Mouse (Mus musculus): ENCODE measurements at regions not wholly inside any gene's neighbourhood (a gene's known extent, or its start where the extent isn't known, plus 50 kb on each side); places are given as distances from the start of the nearest gene placed in this dataset.

- Histone ChIP-seq H3K9me3 (replicated peaks) (no peaks in the 10 kb centered on the region), H3K9ac (no peak overlapping the region), H3K27me3 (no peaks in the 10 kb centered on the region), H3K4me3 (replicated peaks) (no peak overlapping the region), H3K36me3 (no peaks in the 10 kb centered on the region), H3K4me2 (no peak overlapping the region), H3K27ac (peak overlapping the region; percentile 6), H3K4me1 (replicated peaks) (no peaks in the 10 kb centered on the region)
- 53% methylated on average over 12 of the region's 12 CpGs for WGBS (ENCODE audit: insufficient replicate concordance)
- ATAC-seq (ENCODE audit: low read depth), result no peak
- DNase-seq, result no peak
These were observed 98.7 kb upstream of the Stx16 start for GRCm38 (mm10) chr2:173977236-173978053.

- Histone ChIP-seq H3K27me3 (no peaks in the 10 kb centered on the region), H3K4me3 (replicated peaks) (no peak overlapping the region), H3K9me3 (replicated peaks) (no peaks in the 10 kb centered on the region), H3K27ac (peak overlapping the region; percentile 6; the same call in 1 of the 2 replicates), H3K4me2 (no peak overlapping the region), H3K4me1 (replicated peaks) (no peaks in the 10 kb centered on the region), H3K36me3 (no peaks in the 10 kb centered on the region), H3K9ac (no peak overlapping the region)
- 74% methylated on average over 13 of the region's 13 CpGs for WGBS (ENCODE audit: insufficient replicate concordance)
- DNase-seq (no peak), ATAC-seq (ENCODE audit: low read depth) (no peak)
These were observed 97.9 kb upstream of the Stx16 start for GRCm38 (mm10) chr2:173978138-173978765.

- no peaks in the 10 kb centered on the region for H3K27me3 ChIP-seq
- ATAC-seq (ENCODE audit: low read depth) (no peak), DNase-seq (no peak)
- H3K27ac ChIP-seq, result no peak overlapping the region
- no peak overlapping the region for H3K4me2 ChIP-seq
- no peak overlapping the region for H3K9ac ChIP-seq
- H3K4me1 ChIP-seq (replicated peaks), result no peaks in the 10 kb centered on the region
- no peaks in the 10 kb centered on the region for H3K36me3 ChIP-seq
- WGBS (ENCODE audit: insufficient replicate concordance), result 74% methylated on average over 9 of the region's 9 CpGs
- no peak overlapping the region for H3K4me3 ChIP-seq (replicated peaks)
- H3K9me3 ChIP-seq (replicated peaks), result no peaks in the 10 kb centered on the region
These were observed 95.1 kb upstream of the Stx16 start for GRCm38 (mm10) chr2:173981036-173981435.

- no peaks in the 10 kb centered on the region for H3K27me3 ChIP-seq
- ATAC-seq (ENCODE audit: low read depth) (no peak), DNase-seq (no peak)
- no peaks in the 10 kb centered on the region for H3K4me1 ChIP-seq (replicated peaks)
- no peaks in the 10 kb centered on the region for H3K9me3 ChIP-seq (replicated peaks)
- no peak overlapping the region for H3K9ac ChIP-seq
- H3K27ac ChIP-seq, result no peak overlapping the region
- H3K4me3 ChIP-seq (replicated peaks), result no peak overlapping the region
- WGBS (ENCODE audit: insufficient replicate concordance), result 69% methylated on average over 7 of the region's 7 CpGs
- no peaks in the 10 kb centered on the region for H3K36me3 ChIP-seq
- H3K4me2 ChIP-seq, result no peak overlapping the region
These were observed 88.6 kb upstream of the Stx16 start for GRCm38 (mm10) chr2:173987516-173987915.

DNA sequence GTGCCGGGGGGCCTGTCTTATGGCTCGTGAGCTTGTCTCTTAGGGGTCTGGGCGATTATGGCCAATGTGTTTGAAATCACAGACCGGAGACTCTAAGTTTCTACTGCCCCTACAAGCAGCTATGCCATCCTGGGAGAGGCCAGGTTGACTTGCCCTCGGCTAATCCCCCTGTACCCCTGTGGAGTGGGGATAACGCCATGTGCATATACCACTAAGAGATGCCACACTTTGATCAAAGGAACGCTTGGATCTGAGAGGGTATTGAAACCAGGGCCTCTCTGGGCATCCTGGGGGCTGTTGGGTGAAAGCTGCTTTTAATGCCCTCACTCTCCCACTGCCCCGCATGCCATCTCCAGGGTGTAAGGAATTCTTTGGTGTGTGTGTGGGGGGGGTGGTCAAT is 88.2 kb upstream of the Stx16 start:
- no peak overlapping the region for H3K9ac ChIP-seq
- H3K36me3 ChIP-seq, result no peaks in the 10 kb centered on the region
- no peak for DNase-seq
- H3K27ac ChIP-seq, result no peak overlapping the region
- no peak for ATAC-seq (ENCODE audit: low read depth)
- H3K4me1 ChIP-seq (replicated peaks), result no peaks in the 10 kb centered on the region
- no peaks in the 10 kb centered on the region for H3K9me3 ChIP-seq (replicated peaks)
- H3K4me2 ChIP-seq, result no peak overlapping the region
- WGBS (ENCODE audit: insufficient replicate concordance), result 60% methylated on average over 8 of the region's 8 CpGs
- H3K4me3 ChIP-seq (replicated peaks), result no peak overlapping the region
- H3K27me3 ChIP-seq, result no peaks in the 10 kb centered on the region

GRCm38 (mm10) chr2:173988641-173989336 is 87.3 kb upstream of the Stx16 start:
- H3K36me3 ChIP-seq, result no peaks in the 10 kb centered on the region
- H3K4me2 ChIP-seq, result no peak overlapping the region
- no peaks in the 10 kb centered on the region for H3K4me1 ChIP-seq (replicated peaks)
- no peak overlapping the region for H3K27ac ChIP-seq
- H3K9me3 ChIP-seq (replicated peaks), result no peaks in the 10 kb centered on the region
- ATAC-seq (ENCODE audit: low read depth) (no peak), DNase-seq (no peak)
- H3K9ac ChIP-seq, result no peak overlapping the region
- H3K27me3 ChIP-seq, result no peaks in the 10 kb centered on the region
- 59% methylated on average over 11 of the region's 11 CpGs for WGBS (ENCODE audit: insufficient replicate concordance)
- H3K4me3 ChIP-seq (replicated peaks), result no peak overlapping the region

GRCm38 (mm10) chr2:173990664-173991063 is 85.4 kb upstream of the Stx16 start:
- Histone ChIP-seq H3K4me1 (replicated peaks) (no peaks in the 10 kb centered on the region), H3K27me3 (no peaks in the 10 kb centered on the region), H3K4me3 (replicated peaks) (no peak overlapping the region), H3K4me2 (no peak overlapping the region), H3K27ac (no peak overlapping the region), H3K9ac (no peak overlapping the region), H3K36me3 (no peaks in the 10 kb centered on the region), H3K9me3 (replicated peaks) (no peaks in the 10 kb centered on the region)
- WGBS (ENCODE audit: insufficient replicate concordance), result 72% methylated on average over 4 of the region's 4 CpGs
- ATAC-seq (ENCODE audit: low read depth), result no peak
- DNase-seq, result no peak

GRCm38 (mm10) chr2:173991447-173991846 is 84.7 kb upstream of the Stx16 start:
- no peaks in the 10 kb centered on the region for H3K27me3 ChIP-seq
- H3K4me3 ChIP-seq (replicated peaks), result no peak overlapping the region
- H3K36me3 ChIP-seq, result no peaks in the 10 kb centered on the region
- no peak overlapping the region for H3K9ac ChIP-seq
- ATAC-seq (ENCODE audit: low read depth) (no peak), DNase-seq (no peak)
- H3K9me3 ChIP-seq (replicated peaks), result no peaks in the 10 kb centered on the region
- H3K27ac ChIP-seq, result no peak overlapping the region
- 81% methylated on average over 15 of the region's 15 CpGs for WGBS (ENCODE audit: insufficient replicate concordance)
- H3K4me2 ChIP-seq, result no peak overlapping the region
- no peaks in the 10 kb centered on the region for H3K4me1 ChIP-seq (replicated peaks)

DNA sequence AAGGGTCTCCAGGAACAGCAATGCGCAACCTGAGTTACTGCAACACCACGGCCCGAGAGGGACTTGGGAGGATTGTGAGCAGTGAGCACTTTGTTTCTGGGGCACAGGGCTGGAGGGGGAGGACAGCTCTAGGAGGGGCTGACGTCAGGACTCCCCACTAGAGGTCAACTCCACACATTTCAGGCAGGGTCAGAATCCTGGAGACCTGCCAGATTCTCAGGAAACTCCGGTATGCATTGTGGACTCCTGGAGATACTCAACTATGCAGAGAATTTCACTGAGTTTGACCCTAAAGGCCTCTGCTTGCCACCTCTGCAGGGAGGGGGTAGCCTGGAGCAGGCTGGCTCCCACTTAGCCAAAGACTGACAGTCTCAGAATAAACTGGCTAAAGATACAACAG is 84.1 kb upstream of the Stx16 start:
- 63% methylated on average over 5 of the region's 5 CpGs for WGBS (ENCODE audit: insufficient replicate concordance)
- no peak overlapping the region for H3K27ac ChIP-seq
- no peaks in the 10 kb centered on the region for H3K4me1 ChIP-seq (replicated peaks)
- no peak overlapping the region for H3K9ac ChIP-seq
- ATAC-seq (ENCODE audit: low read depth), result no peak
- DNase-seq, result no peak
- no peaks in the 10 kb centered on the region for H3K36me3 ChIP-seq
- no peak overlapping the region for H3K4me3 ChIP-seq (replicated peaks)
- no peak overlapping the region for H3K4me2 ChIP-seq
- H3K27me3 ChIP-seq, result no peaks in the 10 kb centered on the region
- H3K9me3 ChIP-seq (replicated peaks), result no peaks in the 10 kb centered on the region

GRCm38 (mm10) chr2:173993431-173993955 is 82.6 kb upstream of the Stx16 start:
- no peak overlapping the region for H3K27ac ChIP-seq
- H3K9me3 ChIP-seq (replicated peaks), result no peaks in the 10 kb centered on the region
- ATAC-seq (ENCODE audit: low read depth), result no peak
- H3K4me3 ChIP-seq (replicated peaks), result no peak overlapping the region
- H3K4me2 ChIP-seq, result no peak overlapping the region
- no peaks in the 10 kb centered on the region for H3K27me3 ChIP-seq
- no peak for DNase-seq
- 58% methylated on average over 5 of the region's 5 CpGs for WGBS (ENCODE audit: insufficient replicate concordance)
- no peaks in the 10 kb centered on the region for H3K4me1 ChIP-seq (replicated peaks)
- no peak overlapping the region for H3K9ac ChIP-seq
- no peaks in the 10 kb centered on the region for H3K36me3 ChIP-seq

GRCm38 (mm10) chr2:173994301-173995073 is 81.6 kb upstream of the Stx16 start:
- Histone ChIP-seq H3K4me1 (replicated peaks) (no peaks in the 10 kb centered on the region), H3K27ac (no peak overlapping the region), H3K4me2 (no peak overlapping the region), H3K9ac (no peak overlapping the region), H3K9me3 (replicated peaks) (no peaks in the 10 kb centered on the region), H3K4me3 (replicated peaks) (no peak overlapping the region), H3K27me3 (no peaks in the 10 kb centered on the region), H3K36me3 (no peaks in the 10 kb centered on the region)
- DNase-seq, result no peak
- no peak for ATAC-seq (ENCODE audit: low read depth)
- WGBS (ENCODE audit: insufficient replicate concordance), result 45% methylated on average over 13 of the region's 13 CpGs

Measured in liver, embryonic 13.5 days (tissue).